Mouse (Mus musculus): ENCODE measurements at regions not wholly inside any gene's neighbourhood (a gene's known extent, or its start where the extent isn't known, plus 50 kb on each side); places are given as distances from the start of the nearest gene placed in this dataset.

DNA sequence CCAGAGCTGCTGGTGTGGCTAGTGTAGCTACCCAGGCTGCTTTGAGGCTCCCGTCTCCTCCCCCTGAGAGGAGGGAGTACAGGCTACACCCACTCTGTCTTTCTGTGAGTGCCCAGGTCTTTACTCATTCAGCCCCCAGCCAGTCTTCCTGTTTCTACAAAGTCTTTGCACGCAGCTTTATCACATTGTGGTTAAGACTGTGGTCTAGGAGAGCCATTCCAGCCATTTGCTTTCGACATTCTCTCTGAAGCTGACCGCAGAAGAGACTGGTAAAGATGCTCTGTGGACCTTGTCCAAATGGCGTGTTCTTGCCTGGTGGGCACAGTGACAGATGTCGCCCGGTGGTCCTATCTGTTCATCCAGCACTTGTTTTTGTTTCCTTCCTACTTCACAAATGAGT, 62.0 kb downstream of the Tpra1 start:
- Histone ChIP-seq H3K4me3 (ENCODE audit: insufficient read depth, low read length) (no peak overlapping the region), H3K4me1 (ENCODE audit: control insufficient read depth, insufficient read depth, low read length) (peaks cover 41% of the 10 kb centered on the region), H3K27ac (ENCODE audit: insufficient read depth, low read depth, low read length) (no peak overlapping the region)
- no peak for TF ChIP-seq POLR2A (IDR thresholded peaks at IDR 0.05; ENCODE audit: borderline replicate concordance, low read depth, low read length)
- no peak for TF ChIP-seq CTCF (IDR thresholded peaks at IDR 0.05; ENCODE audit: low read depth, low read length)

DNA sequence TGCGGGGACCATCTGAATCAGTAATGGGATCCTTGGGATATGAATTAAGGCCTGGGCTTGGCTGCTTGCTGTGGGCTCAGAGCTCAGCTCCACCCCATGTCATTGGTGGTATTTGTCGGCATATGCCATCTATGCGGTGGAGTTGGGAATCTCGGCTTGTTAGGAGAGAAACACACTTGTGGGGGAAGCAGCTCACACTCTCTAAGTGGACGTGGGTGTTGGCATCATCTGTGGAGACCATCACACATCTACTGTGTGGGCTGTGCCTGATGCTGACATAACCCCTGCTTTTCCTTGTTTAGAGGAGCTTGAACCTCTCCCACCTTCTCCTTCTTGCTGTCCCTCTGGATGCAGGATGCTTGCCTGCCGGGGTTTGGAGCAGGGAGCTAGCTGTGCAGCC, 62.9 kb downstream of the Tpra1 start:
- no peak for TF ChIP-seq POLR2A (IDR thresholded peaks at IDR 0.05; ENCODE audit: borderline replicate concordance, low read depth, low read length)
- TF ChIP-seq CTCF (IDR thresholded peaks at IDR 0.05; ENCODE audit: low read depth, low read length): no peak
- peaks cover 38% of the 10 kb centered on the region for H3K4me1 ChIP-seq (ENCODE audit: control insufficient read depth, insufficient read depth, low read length)
- no peak overlapping the region for H3K4me3 ChIP-seq (ENCODE audit: insufficient read depth, low read length)
- no peak overlapping the region for H3K27ac ChIP-seq (ENCODE audit: insufficient read depth, low read depth, low read length)

DNA sequence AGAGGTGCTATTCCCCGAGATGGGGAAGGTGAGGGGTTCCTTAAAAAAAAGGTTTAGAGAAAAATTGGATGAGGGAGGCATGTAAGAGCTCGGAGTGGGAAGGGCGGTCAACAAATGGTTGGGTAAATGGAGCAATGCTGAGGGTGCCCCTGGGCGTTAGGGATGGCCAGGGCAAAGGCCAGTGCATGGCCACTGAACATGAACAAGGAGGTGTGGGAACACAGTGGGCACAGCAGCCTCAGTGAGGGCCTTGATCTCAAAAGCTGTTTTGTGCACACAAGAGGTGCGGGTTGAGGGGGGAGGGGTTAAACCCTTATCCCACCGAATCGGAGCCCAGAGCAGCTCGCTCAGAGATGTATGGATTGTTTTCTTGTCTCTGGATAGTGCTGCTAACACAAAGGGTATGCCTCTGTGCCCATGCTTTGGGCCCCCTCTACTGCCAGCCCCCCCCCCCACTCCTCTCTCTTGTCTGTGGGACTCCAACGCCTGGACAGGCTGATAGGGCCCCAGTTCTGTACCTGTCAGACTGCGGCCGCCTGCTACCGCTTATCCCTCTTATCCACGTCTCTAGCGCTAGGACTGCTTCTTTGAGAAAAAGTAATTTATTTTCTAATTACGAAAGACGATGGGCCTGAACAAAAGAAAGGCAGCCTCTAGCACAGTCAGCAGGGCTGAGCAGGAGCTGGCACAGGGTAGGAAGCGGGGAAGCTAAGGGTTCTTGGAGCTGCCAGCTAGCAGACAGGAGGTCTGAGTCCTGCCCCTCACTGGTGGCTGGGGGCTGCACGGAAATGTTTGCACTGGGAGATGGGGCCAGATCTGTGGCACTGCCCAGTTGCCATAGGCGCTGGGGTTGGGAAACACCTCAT, 63.5 kb downstream of the Tpra1 start:
- TF ChIP-seq POLR2A (IDR thresholded peaks at IDR 0.05; ENCODE audit: borderline replicate concordance, low read depth, low read length) (no peak), CTCF (IDR thresholded peaks at IDR 0.05; ENCODE audit: low read depth, low read length) (no peak)
- Histone ChIP-seq H3K27ac (ENCODE audit: insufficient read depth, low read depth, low read length) (no peak overlapping the region), H3K4me3 (ENCODE audit: insufficient read depth, low read length) (no peak overlapping the region), H3K4me1 (ENCODE audit: control insufficient read depth, insufficient read depth, low read length) (peaks cover 32% of the 10 kb centered on the region)

DNA sequence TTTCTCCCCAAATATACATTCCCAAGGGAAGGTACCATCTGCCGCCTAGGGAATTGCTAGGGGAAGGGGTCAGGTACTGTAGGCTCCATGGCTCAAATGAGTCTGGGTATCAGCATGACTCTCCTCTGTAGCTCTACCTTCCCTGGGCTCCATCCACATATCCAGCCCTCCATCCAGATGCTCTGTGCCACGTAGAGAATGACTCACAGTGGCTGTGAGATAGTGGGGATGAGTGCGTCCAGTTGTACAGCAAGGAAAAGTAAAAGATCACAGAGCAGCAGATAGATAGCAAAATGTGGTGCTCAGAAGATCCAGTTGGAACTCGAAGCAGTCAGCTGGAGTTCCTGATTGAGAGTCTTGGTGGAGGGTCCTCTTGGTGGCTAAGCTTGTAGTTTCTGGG, 64.5 kb downstream of the Tpra1 start:
- no peak overlapping the region for H3K4me3 ChIP-seq (ENCODE audit: insufficient read depth, low read length)
- no peak overlapping the region for H3K27ac ChIP-seq (ENCODE audit: insufficient read depth, low read depth, low read length)
- H3K4me1 ChIP-seq (ENCODE audit: control insufficient read depth, insufficient read depth, low read length): peaks cover 32% of the 10 kb centered on the region
- TF ChIP-seq POLR2A (IDR thresholded peaks at IDR 0.05; ENCODE audit: borderline replicate concordance, low read depth, low read length) (no peak), CTCF (IDR thresholded peaks at IDR 0.05; ENCODE audit: low read depth, low read length) (no peak)

GRCm38 (mm10) chr6:88968842-88969241, 66.8 kb downstream of the Tpra1 start:
- Histone ChIP-seq H3K27ac (ENCODE audit: insufficient read depth, low read depth, low read length) (no peak overlapping the region), H3K4me1 (ENCODE audit: control insufficient read depth, insufficient read depth, low read length) (peaks cover 28% of the 10 kb centered on the region), H3K4me3 (ENCODE audit: insufficient read depth, low read length) (no peak overlapping the region)
- no peak for TF ChIP-seq POLR2A (IDR thresholded peaks at IDR 0.05; ENCODE audit: borderline replicate concordance, low read depth, low read length)
- TF ChIP-seq CTCF (IDR thresholded peaks at IDR 0.05; ENCODE audit: low read depth, low read length): no peak

DNA sequence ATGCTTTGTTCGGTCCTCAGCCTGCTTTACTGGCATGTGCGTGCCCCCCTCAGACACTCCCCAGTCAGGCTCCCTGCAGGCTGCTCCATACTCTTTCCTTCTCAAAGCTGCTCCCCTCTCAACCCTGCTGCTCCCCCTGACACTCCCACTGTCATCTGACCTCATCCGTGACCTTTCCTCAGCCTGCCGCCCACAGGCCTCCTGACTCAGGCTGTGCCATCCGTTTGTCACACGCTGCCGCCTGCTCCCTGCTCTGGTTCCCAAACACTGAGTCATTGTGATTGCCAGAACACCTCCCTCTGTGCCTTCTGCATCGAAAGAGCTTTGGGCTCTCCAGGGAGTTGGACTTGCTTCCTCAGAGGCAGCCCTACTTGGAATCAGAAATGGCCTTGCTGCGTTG, 69.7 kb downstream of the Tpra1 start:
- Histone ChIP-seq H3K4me3 (ENCODE audit: insufficient read depth, low read length) (no peak overlapping the region), H3K4me1 (ENCODE audit: control insufficient read depth, insufficient read depth, low read length) (peaks cover 23% of the 10 kb centered on the region), H3K27ac (ENCODE audit: insufficient read depth, low read depth, low read length) (peak overlapping the region; percentile 68)
- TF ChIP-seq POLR2A (IDR thresholded peaks at IDR 0.05; ENCODE audit: borderline replicate concordance, low read depth, low read length) (no peak), CTCF (IDR thresholded peaks at IDR 0.05; ENCODE audit: low read depth, low read length) (no peak)

- no peak overlapping the region for H3K4me3 ChIP-seq (ENCODE audit: insufficient read depth, low read length)
- peaks cover 23% of the 10 kb centered on the region for H3K4me1 ChIP-seq (ENCODE audit: control insufficient read depth, insufficient read depth, low read length)
- no peak for TF ChIP-seq POLR2A (IDR thresholded peaks at IDR 0.05; ENCODE audit: borderline replicate concordance, low read depth, low read length)
- no peak for TF ChIP-seq CTCF (IDR thresholded peaks at IDR 0.05; ENCODE audit: low read depth, low read length)
- H3K27ac ChIP-seq (ENCODE audit: insufficient read depth, low read depth, low read length): no peak overlapping the region
These were observed 72.4 kb downstream of the Tpra1 start for GRCm38 (mm10) chr6:88974457-88974856.

DNA sequence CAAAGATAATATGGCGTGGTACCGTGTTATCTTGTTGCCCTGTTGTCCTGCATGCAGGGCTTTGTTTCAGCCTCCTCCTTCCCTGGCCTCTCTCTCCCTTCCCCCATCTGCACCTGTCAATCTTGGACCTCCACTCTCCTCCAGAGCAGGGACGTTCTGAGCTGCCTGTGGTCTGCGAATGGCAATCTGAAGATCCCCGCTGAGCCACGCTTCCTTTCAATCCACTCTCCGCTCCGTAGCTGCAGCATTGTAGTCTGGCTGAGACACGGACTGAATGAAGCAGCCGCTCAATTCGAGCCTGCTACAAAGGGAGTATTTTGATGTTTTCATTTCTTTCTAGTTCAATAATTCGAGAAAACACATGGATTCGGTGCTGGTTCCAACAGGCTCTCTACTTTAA, 74.5 kb downstream of the Tpra1 start:
- no peak overlapping the region for H3K4me3 ChIP-seq (ENCODE audit: insufficient read depth, low read length)
- no peak for TF ChIP-seq POLR2A (IDR thresholded peaks at IDR 0.05; ENCODE audit: borderline replicate concordance, low read depth, low read length)
- no peak for TF ChIP-seq CTCF (IDR thresholded peaks at IDR 0.05; ENCODE audit: low read depth, low read length)
- H3K27ac ChIP-seq (ENCODE audit: insufficient read depth, low read depth, low read length): no peak overlapping the region
- peaks cover 13% of the 10 kb centered on the region for H3K4me1 ChIP-seq (ENCODE audit: control insufficient read depth, insufficient read depth, low read length)

DNA sequence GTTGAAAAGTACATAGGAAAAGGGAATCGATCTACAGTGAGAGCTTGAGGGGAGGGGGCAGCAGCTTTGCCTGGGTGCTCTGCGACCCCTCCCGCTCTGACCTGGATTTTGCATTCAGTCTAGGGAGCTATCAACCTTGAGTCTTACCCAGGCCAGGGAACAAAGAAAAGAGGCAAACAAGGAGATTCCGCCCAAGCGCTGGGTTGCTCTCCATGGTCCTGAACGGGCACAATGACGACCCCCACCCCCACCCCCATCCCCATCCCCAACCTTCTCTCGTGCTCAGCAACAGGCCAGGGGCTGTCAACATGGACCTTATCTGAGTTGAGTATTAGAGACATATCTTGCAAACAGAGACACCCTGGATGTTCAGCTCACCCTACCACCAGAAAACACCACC, 74.9 kb downstream of the Tpra1 start:
- TF ChIP-seq POLR2A (IDR thresholded peaks at IDR 0.05; ENCODE audit: borderline replicate concordance, low read depth, low read length) (no peak), CTCF (IDR thresholded peaks at IDR 0.05; ENCODE audit: low read depth, low read length) (no peak)
- no peak overlapping the region for H3K4me3 ChIP-seq (ENCODE audit: insufficient read depth, low read length)
- H3K4me1 ChIP-seq (ENCODE audit: control insufficient read depth, insufficient read depth, low read length): peaks cover 9% of the 10 kb centered on the region
- no peak overlapping the region for H3K27ac ChIP-seq (ENCODE audit: insufficient read depth, low read depth, low read length)

- Histone ChIP-seq H3K4me3 (ENCODE audit: insufficient read depth, low read length) (no peak overlapping the region), H3K27ac (ENCODE audit: insufficient read depth, low read depth, low read length) (no peak overlapping the region), H3K4me1 (ENCODE audit: control insufficient read depth, insufficient read depth, low read length) (no peaks in the 10 kb centered on the region; the same call in 1 of the 2 replicates)
- no peak for TF ChIP-seq CTCF (IDR thresholded peaks at IDR 0.05; ENCODE audit: low read depth, low read length)
- no peak for TF ChIP-seq POLR2A (IDR thresholded peaks at IDR 0.05; ENCODE audit: borderline replicate concordance, low read depth, low read length)
These were observed 76.9 kb downstream of the Tpra1 start for GRCm38 (mm10) chr6:88978970-88979369.

All from bone marrow macrophage, adult 2 months (primary cell).